Mouse (Mus musculus): Measurements from ENCODE around the gene Ubl7. TPM values are rescaled to one million over a fixed set of nuclear protein-coding genes. Genes with fewer than 3 reads are reported as not detected.

Ubl7 gene
- total and polyA plus RNA-seq, 3 experiments, result 22.7 to 89.6 TPM; not detected in 1

DNA sequence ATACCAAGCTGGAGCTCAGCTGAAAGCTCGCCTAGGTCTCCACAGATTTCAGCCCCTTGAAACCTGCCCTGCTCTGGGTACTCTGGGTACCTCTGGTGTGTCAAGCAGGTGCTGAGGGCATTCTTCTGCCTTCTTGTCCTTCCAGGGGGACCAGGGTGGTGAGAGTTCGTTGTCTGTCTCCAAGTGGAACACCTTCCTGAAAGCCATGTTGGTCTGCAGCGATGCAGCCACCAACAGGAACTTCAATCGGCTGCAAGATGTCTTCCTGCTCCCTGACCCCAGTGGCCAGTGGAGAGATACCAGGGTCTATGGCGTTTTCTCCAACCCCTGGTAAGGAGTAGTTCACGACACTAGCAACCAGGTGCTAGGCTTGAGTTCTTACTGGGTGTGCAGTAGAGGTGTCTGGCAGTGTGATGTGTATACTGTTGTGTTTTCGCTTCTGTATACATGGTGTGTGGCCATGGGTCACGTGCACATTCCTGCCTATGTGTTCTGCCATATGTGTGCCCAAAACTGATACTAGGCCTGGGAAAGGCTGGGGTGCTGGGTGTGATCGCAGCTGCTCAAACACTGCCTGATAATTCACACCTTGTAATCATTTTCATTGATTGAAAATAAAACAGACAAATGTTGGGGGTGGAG lies 45.5 kb downstream of the Ubl7 start:
- no peak overlapping the region for H3K9ac ChIP-seq (ENCODE audit: control insufficient read depth, low read depth, low read length, poor library complexity, severe bottlenecking)
- peaks cover 0 to 8% of the 10 kb centered on the region in 2 experiments; a peak in 2 of 4 replicates for H3K27me3 ChIP-seq (ENCODE audit: control insufficient read depth in 1 of 2, insufficient read depth in 2 of 2, low read length in 2 of 2)
- no peaks in the 10 kb centered on the region for H3K79me2 ChIP-seq (ENCODE audit: control insufficient read depth, insufficient read depth, low read length, poor library complexity)
- DNase-seq (ENCODE audit: low read depth, low spot score), result no peak
- no peaks in the 10 kb centered on the region for H3K36me3 ChIP-seq (ENCODE audit: control insufficient read depth in 1 of 2, insufficient read depth in 2 of 2, low read length in 2 of 2)
- H3K27ac ChIP-seq (ENCODE audit: control insufficient read depth, low read depth, low read length), result no peak overlapping the region
- no peak overlapping the region for H3K4me3 ChIP-seq (ENCODE audit: control insufficient read depth in 1 of 2, insufficient read depth in 1 of 2, low read depth in 2 of 2, low read length in 2 of 2)
- H3K4me1 ChIP-seq (ENCODE audit: control insufficient read depth in 1 of 2, insufficient read depth in 2 of 2, low read length in 2 of 2), result no peaks in the 10 kb centered on the region
- TF ChIP-seq SIN3A (IDR thresholded peaks at IDR 0.05; ENCODE audit: low read length), result no peak
- TF ChIP-seq TAL1 (IDR thresholded peaks at IDR 0.05; ENCODE audit: low read length), result no peak
- no peak for TF ChIP-seq GATA1 (IDR thresholded peaks at IDR 0.05; ENCODE audit: low read depth, low read length)
- TF ChIP-seq POLR2AphosphoS5 (IDR thresholded peaks at IDR 0.05; ENCODE audit: borderline replicate concordance, low read depth, low read length), result no peak
- TF ChIP-seq USF2 (IDR thresholded peaks at IDR 0.05; ENCODE audit: borderline replicate concordance in 1 of 2, insufficient read depth in 1 of 2, low read depth in 1 of 2, low read length in 2 of 2), result no peak
- no peak for TF ChIP-seq UBTF (IDR thresholded peaks at IDR 0.05; ENCODE audit: borderline replicate concordance, insufficient read depth, low read depth, low read length)
- no peak for TF ChIP-seq MAFK (IDR thresholded peaks at IDR 0.05; ENCODE audit: borderline replicate concordance, low read depth, low read length)
- TF ChIP-seq MEF2A (IDR thresholded peaks at IDR 0.05; ENCODE audit: extremely low read depth, insufficient replicate concordance, low read depth, low read length, poor library complexity, severe bottlenecking), result no peak
- no peak for TF ChIP-seq BHLHE40 (IDR thresholded peaks at IDR 0.05; ENCODE audit: borderline replicate concordance, low read depth, low read length)
- TF ChIP-seq GABPA (IDR thresholded peaks at IDR 0.05; ENCODE audit: low read depth, low read length), result no peak
- no peak for TF ChIP-seq JUND (IDR thresholded peaks at IDR 0.05; ENCODE audit: low read depth, low read length)
- TF ChIP-seq USF1 (IDR thresholded peaks at IDR 0.05; ENCODE audit: low read depth, low read length), result no peak
- no peak for TF ChIP-seq POLR2AphosphoS2 (IDR thresholded peaks at IDR 0.05; ENCODE audit: low read length)
- no peaks in the 10 kb centered on the region for H3K9me3 ChIP-seq (replicated peaks; ENCODE audit: insufficient read depth, low read length)

DNA sequence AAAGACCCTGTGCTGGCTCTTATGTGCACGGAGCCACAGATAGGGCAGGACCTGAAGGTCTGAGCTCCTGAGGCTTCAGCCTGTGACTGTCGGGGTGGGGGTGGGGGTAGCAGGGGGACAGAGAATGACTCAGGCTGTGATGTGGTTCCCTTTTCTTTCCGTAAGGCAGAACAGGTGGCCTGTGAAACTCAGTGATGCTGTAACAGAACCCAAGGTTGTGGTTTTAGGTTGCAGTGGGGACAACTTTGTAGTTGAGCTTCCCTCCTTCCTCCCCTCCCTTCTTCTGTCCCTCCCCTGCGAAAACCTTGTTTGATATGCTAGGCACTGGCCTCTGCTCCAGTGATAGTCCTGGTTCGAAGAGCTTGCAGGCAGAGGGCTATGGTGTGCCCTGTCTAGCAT lies 46.1 kb downstream of the Ubl7 start:
- Histone ChIP-seq H3K79me2 (ENCODE audit: control insufficient read depth, insufficient read depth, low read length, poor library complexity) (no peaks in the 10 kb centered on the region), H3K4me3 (ENCODE audit: control insufficient read depth in 1 of 2, insufficient read depth in 1 of 2, low read depth in 2 of 2, low read length in 2 of 2) (no peak overlapping the region), H3K9ac (ENCODE audit: control insufficient read depth, low read depth, low read length, poor library complexity, severe bottlenecking) (no peak overlapping the region), H3K4me1 (ENCODE audit: control insufficient read depth in 1 of 2, insufficient read depth in 2 of 2, low read length in 2 of 2) (no peaks in the 10 kb centered on the region), H3K27ac (ENCODE audit: control insufficient read depth, low read depth, low read length) (no peak overlapping the region), H3K9me3 (replicated peaks; ENCODE audit: insufficient read depth, low read length) (no peaks in the 10 kb centered on the region), H3K27me3 (ENCODE audit: control insufficient read depth in 1 of 2, insufficient read depth in 2 of 2, low read length in 2 of 2) (peaks cover 0 to 8% of the 10 kb centered on the region in 2 experiments; a peak in 2 of 4 replicates), H3K36me3 (ENCODE audit: control insufficient read depth in 1 of 2, insufficient read depth in 2 of 2, low read length in 2 of 2) (no peaks in the 10 kb centered on the region)
- no peak for TF ChIP-seq ZMIZ1 (IDR thresholded peaks at IDR 0.05; ENCODE audit: low read depth, low read length)
- no peak for TF ChIP-seq SIN3A (IDR thresholded peaks at IDR 0.05; ENCODE audit: low read length)
- no peak for TF ChIP-seq MAZ (IDR thresholded peaks at IDR 0.05; ENCODE audit: low read depth, low read length)
- TF ChIP-seq POLR2A (IDR thresholded peaks at IDR 0.05; ENCODE audit: control insufficient read depth in 1 of 2, insufficient read depth in 1 of 2, low read depth in 1 of 2, low read length in 2 of 2, poor library complexity in 1 of 2), result no peak
- no peak for TF ChIP-seq BHLHE40 (IDR thresholded peaks at IDR 0.05; ENCODE audit: borderline replicate concordance, low read depth, low read length)
- no peak for TF ChIP-seq ZC3H11A (IDR thresholded peaks at IDR 0.05; ENCODE audit: low read depth, low read length)
- TF ChIP-seq EP300 (IDR thresholded peaks at IDR 0.05; ENCODE audit: low read depth in 1 of 2, low read length in 2 of 2), result no peak
- TF ChIP-seq GABPA (IDR thresholded peaks at IDR 0.05; ENCODE audit: low read depth, low read length), result no peak
- no peak for TF ChIP-seq SMC3 (IDR thresholded peaks at IDR 0.05; ENCODE audit: low read depth, low read length)
- no peak for TF ChIP-seq CHD1 (IDR thresholded peaks at IDR 0.05; ENCODE audit: low read depth, low read length)
- no peak for TF ChIP-seq NRF1 (IDR thresholded peaks at IDR 0.05; ENCODE audit: insufficient read depth, low read depth, low read length, poor library complexity, severe bottlenecking)
- no peak for TF ChIP-seq ZKSCAN1 (IDR thresholded peaks at IDR 0.05; ENCODE audit: low read depth, low read length)
- TF ChIP-seq TBP (IDR thresholded peaks at IDR 0.05; ENCODE audit: low read depth, low read length), result no peak
- TF ChIP-seq USF2 (IDR thresholded peaks at IDR 0.05; ENCODE audit: borderline replicate concordance in 1 of 2, insufficient read depth in 1 of 2, low read depth in 1 of 2, low read length in 2 of 2), result no peak
- TF ChIP-seq POLR2AphosphoS2 (IDR thresholded peaks at IDR 0.05; ENCODE audit: low read length), result no peak
- TF ChIP-seq KAT2A (conservative IDR thresholded peaks at IDR 0.05; ENCODE audit: low read depth, low read length), result no peak
- no peak for TF ChIP-seq ETS1 (IDR thresholded peaks at IDR 0.05; ENCODE audit: low read depth, low read length)
- no peak for TF ChIP-seq CTCF (IDR thresholded peaks at IDR 0.05 in 2 of 3, conservative IDR thresholded peaks at IDR 0.05 in 1 of 3; ENCODE audit: control insufficient read depth in 1 of 3, insufficient read depth in 1 of 3, low read depth in 2 of 3, low read length in 3 of 3, poor library complexity in 1 of 3, severe bottlenecking in 1 of 3)
- no peak for TF ChIP-seq HCFC1 (IDR thresholded peaks at IDR 0.05; ENCODE audit: low read depth, low read length)
- no peak for TF ChIP-seq RAD21 (IDR thresholded peaks at IDR 0.05; ENCODE audit: low read depth, low read length)
- DNase-seq (ENCODE audit: low read depth, low spot score), result peak; percentile 5

Measured in MEL (cell line).